Mouse (Mus musculus) midbrain, embryonic 10.5 days (tissue): ENCODE results near the gene Rbm14. TPM values are rescaled to one million over a fixed set of nuclear protein-coding genes. Genes with fewer than 3 reads are reported as not detected.
"Not testable (repeated sequence)": the region's sequence is repeated elsewhere in the genome, so short reads cannot be mapped to it uniquely, and the experiment has no call there.

ENCODE experiments used
- DNase-seq: peaks from one replicate; pipeline ENCODE4 v3.0.0-alpha.2; 2017; ENCODE audit warnings: low spot score
- H3K27ac ChIP-seq: fragments of 300-500 bp; sonication (generic); replicated peaks from 2 replicates; pipeline ENCODE4 v1.5.1; 2016; ENCODE audit warnings: mild to moderate bottlenecking
- H3K27me3 ChIP-seq: fragments of 300-500 bp; sonication (generic); 2 replicates; pipeline ENCODE4 v1.6.1; 2016; ENCODE audit warnings: low read depth, mild to moderate bottlenecking; ENCODE audit not compliant: poor library complexity, severe bottlenecking
- H3K36me3 ChIP-seq: fragments of 300-500 bp; sonication (generic); 2 replicates; pipeline ENCODE4 v1.6.1; 2016; ENCODE audit warnings: mild to moderate bottlenecking, moderate library complexity
- H3K4me1 ChIP-seq: fragments of 300-500 bp; sonication (generic); 2 replicates; pipeline ENCODE4 v1.6.1; 2016
- H3K4me3 ChIP-seq: fragments of 300-500 bp; sonication (generic); 2 replicates; pipeline ENCODE4 v1.5.1; 2016; ENCODE audit warnings: mild to moderate bottlenecking, moderate library complexity
- H3K9me3 ChIP-seq: fragments of 300-500 bp; sonication (generic); replicated peaks from 2 replicates; pipeline ENCODE4 v1.6.1; 2016; ENCODE audit warnings: mild to moderate bottlenecking
- WGBS: fragments of 180-500 bp; shearing (Covaris S2); methylation state at CpG from one replicate; pipeline ENCODE4 v1.1.7; 2016; 5-methylcytosine and 5-hydroxymethylcytosine counted together
- polyA plus RNA-seq: library from polyadenylated mRNA; unstranded; fragments of >200 nt; fragmentation: Nextera tagmentation; extraction: Ambion mirVana; gene quantifications from 2 replicates; pipeline ENCODE4 v1.2.1, GENCODE M21; 2016

Rbm14 gene
- polyA plus RNA-seq, 1 experiment from 2014 or later: 136 TPM

DNA sequence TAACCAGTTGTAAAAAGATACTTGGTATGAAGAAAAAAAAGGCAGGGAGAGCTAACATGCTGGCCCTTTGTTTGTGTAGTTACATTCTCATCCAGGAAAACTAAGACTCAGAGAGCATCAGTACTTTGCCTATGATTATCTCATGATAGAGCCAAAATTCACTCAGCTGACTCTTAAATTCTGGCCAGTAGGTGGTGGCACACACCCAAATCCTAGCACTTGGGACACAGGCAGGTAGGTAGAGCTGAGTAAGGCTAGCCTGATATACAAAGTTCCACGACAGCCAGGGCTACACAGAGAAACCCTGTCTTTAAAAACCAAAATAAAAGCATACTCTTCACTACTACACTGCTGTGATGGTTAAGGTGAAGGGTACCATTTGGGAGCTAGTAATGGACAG is 48.6 kb downstream of the Rbm14 start:
- no peak overlapping the region for H3K4me3 ChIP-seq
- peaks cover 95% of the 10 kb centered on the region for H3K36me3 ChIP-seq
- no peaks in the 10 kb centered on the region for H3K9me3 ChIP-seq
- no peaks in the 10 kb centered on the region for H3K27me3 ChIP-seq
- DNase-seq: no peak
- peaks cover 20% of the 10 kb centered on the region for H3K4me1 ChIP-seq
- WGBS: 62% methylated on average over 1 of the region's 1 CpGs
- no peak overlapping the region for H3K27ac ChIP-seq

GRCm38 (mm10) chr19:4760544-4760943 is 50.9 kb downstream of the Rbm14 start:
- WGBS: 89% methylated on average over 8 of the region's 8 CpGs
- H3K4me3 ChIP-seq: not testable (repeated sequence)

GRCm38 (mm10) chr19:4756921-4757320 is 54.5 kb downstream of the Rbm14 start:
- no peak for DNase-seq
- Histone ChIP-seq H3K27me3 (no peaks in the 10 kb centered on the region), H3K4me3 (peak overlapping the region; percentile 76), H3K36me3 (peaks cover 47% of the 10 kb centered on the region), H3K27ac (peak overlapping the region; percentile 99), H3K9me3 (no peaks in the 10 kb centered on the region), H3K4me1 (peaks cover 34% of the 10 kb centered on the region)
- WGBS: 7% methylated on average over 9 of the region's 9 CpGs

More at GRCm38 (mm10) chr19:4760544-4760943, 50.9 kb downstream of the Rbm14 start:
- peaks cover 29% of the 10 kb centered on the region for H3K4me1 ChIP-seq
- DNase-seq, H3K27ac ChIP-seq, H3K27me3 ChIP-seq, H3K9me3 ChIP-seq: not testable (repeated sequence)
- peaks cover 77% of the 10 kb centered on the region for H3K36me3 ChIP-seq

DNA sequence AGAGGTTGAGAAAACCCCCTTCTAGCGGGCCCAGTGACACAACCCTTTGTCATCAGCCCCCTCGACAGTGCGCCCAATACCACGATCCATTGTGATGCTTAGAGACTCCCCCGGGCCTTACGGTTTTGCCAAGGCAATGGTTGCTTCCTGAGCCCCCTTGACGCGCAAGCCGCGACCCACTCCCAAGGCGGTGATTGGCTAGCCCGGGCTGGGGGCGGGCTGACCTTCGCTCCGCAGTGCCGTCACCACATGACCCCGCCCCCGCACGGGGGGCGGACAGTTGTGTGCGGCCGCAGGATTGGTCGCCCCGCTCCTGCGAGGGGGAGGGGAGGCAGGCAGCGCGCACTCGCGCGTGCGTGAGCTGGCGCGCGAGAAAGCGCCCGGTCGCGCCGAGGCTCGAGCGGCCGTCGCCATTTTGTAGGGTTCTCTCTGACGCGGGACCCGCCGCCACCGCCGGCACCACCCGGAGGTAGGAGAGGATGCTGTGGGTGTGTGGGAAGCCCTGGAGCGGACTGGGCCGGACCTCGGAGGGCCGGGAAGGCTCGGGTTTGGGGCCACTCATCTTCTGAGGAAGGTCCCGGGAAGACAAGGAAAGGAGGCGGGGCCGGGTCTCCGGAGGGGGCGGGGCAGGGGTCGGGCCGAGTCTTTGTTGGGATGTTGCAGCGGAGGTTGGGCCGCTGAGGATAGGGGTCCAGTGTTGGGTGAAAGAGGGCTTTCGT is 55.1 kb downstream of the Rbm14 start, which contains the start of gene Rbm4b:
Rbm4b (plus strand) TSS at position 305 of the 719 bp plus-strand sequence.
- Histone ChIP-seq H3K9me3 (no peaks in the 10 kb centered on the region), H3K4me3 (peak within 1 kb of the TSS; percentile 76), H3K4me1 (peaks cover 34% of the 10 kb centered on the region), H3K36me3 (peaks cover 47% of the 10 kb centered on the region), H3K27me3 (no peaks in the 10 kb centered on the region), H3K27ac (peak within 1 kb of the TSS; percentile 99)
- peak; percentile 99 for DNase-seq
- WGBS: 0% methylated on average over 65 of the region's 65 CpGs

DNA sequence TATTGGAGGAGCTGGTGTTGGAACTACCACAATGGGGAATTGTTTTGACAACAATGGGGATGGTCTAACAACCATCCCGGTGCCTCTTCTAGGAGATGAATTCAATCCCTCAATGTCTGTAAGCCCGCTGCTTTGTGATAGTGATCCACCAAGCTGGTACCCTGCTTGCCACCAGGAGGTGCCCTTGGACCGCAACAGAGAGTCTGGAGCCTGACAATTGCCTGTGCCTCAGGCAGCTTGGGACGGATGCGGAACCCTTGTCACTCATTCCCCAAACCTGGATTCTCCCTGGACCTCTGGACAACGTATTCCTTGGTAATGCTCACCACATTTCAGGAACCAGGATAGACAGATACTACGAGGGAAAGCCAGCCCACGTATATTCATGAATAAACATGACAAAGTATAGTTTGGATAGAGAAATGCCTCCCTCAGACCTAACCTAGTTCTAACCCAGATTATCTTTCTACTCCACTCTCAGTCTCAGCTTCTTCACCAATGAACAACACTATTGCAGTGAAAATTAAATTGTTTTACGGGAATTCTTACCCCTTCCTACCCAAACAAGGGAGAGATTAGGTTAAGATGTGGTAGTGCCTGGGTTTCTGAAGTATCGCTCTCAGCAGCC is 55.8 kb downstream of the Rbm14 start:
- Histone ChIP-seq H3K27ac (peak overlapping the region; percentile 99), H3K4me3 (peak overlapping the region; percentile 76), H3K9me3 (no peaks in the 10 kb centered on the region), H3K27me3 (no peaks in the 10 kb centered on the region), H3K4me1 (peaks cover 34% of the 10 kb centered on the region), H3K36me3 (peaks cover 47% of the 10 kb centered on the region)
- peak; percentile 89 for DNase-seq
- WGBS: under 1% methylated on average over 10 of the region's 10 CpGs

Other genes starting within 250 kb of the Rbm14 start
- gene Lrfn4, start 196.0 kb downstream of the Rbm14 start, polyA plus RNA-seq: 5.6 and 6.5 TPM in 2 replicates
- gene Rce1, start 186.0 kb downstream of the Rbm14 start, polyA plus RNA-seq: 80.7 and 87.0 TPM in 2 replicates
- 2.6 and 2.7 TPM in 2 replicates for gene Gm960, start 113.0 kb downstream of the Rbm14 start, polyA plus RNA-seq
- gene Sptbn2, start 100.5 kb downstream of the Rbm14 start, polyA plus RNA-seq: 8.3 and 14.9 TPM in 2 replicates
- 110 and 134 TPM in 2 replicates for gene Rbm4b, start 55.1 kb downstream of the Rbm14 start, polyA plus RNA-seq
- 93.6 and 108 TPM in 2 replicates for gene Rbm4, start 17.7 kb downstream of the Rbm14 start, polyA plus RNA-seq
- gene Gm21992, start within 50 bp of the Rbm14 start, polyA plus RNA-seq: 35.3 and 37.6 TPM in 2 replicates
- 41.6 and 43.1 TPM in 2 replicates for gene Ccs, start 27.7 kb upstream of the Rbm14 start, polyA plus RNA-seq
- gene Ccdc87, start 27.7 kb upstream of the Rbm14 start, polyA plus RNA-seq: 0.07 and 0.14 TPM in 2 replicates
- gene Ctsf, start 43.5 kb upstream of the Rbm14 start, polyA plus RNA-seq: 29.8 and 38.4 TPM in 2 replicates
- 0.99 and 1.9 TPM in 2 replicates for gene Actn3, start 66.3 kb upstream of the Rbm14 start, polyA plus RNA-seq
- 14.6 and 17.7 TPM in 2 replicates for gene Zdhhc24, start 67.0 kb upstream of the Rbm14 start, polyA plus RNA-seq
- 7.0 and 10.3 TPM in 2 replicates for gene Bbs1, start 95.0 kb upstream of the Rbm14 start, polyA plus RNA-seq
- 197 and 214 TPM in 2 replicates for gene Dpp3, start 116.7 kb upstream of the Rbm14 start, polyA plus RNA-seq
- 1.5 and 1.9 TPM in 2 replicates for gene Peli3, start 131.5 kb upstream of the Rbm14 start, polyA plus RNA-seq
- gene Mrpl11, start 150.5 kb upstream of the Rbm14 start, polyA plus RNA-seq: 156 and 163 TPM in 2 replicates
- gene Npas4, start 178.7 kb upstream of the Rbm14 start, polyA plus RNA-seq: not detected in 2 replicates
- gene Slc29a2, start 212.2 kb upstream of the Rbm14 start, polyA plus RNA-seq: 7.4 and 8.6 TPM in 2 replicates
- 39.4 and 42.1 TPM in 2 replicates for gene B4gat1, start 227.2 kb upstream of the Rbm14 start, polyA plus RNA-seq
- gene AC124502.3, start 227.3 kb upstream of the Rbm14 start, polyA plus RNA-seq: 2.2 and 4.4 TPM in 2 replicates
- 83.2 and 85.6 TPM in 2 replicates for gene Brms1, start 229.7 kb upstream of the Rbm14 start, polyA plus RNA-seq
- 2.5 and 2.8 TPM in 2 replicates for gene Rin1, start 238.8 kb upstream of the Rbm14 start, polyA plus RNA-seq